Mouse (Mus musculus): ENCODE measurements at regions not wholly inside any gene's neighbourhood (a gene's known extent, or its start where the extent isn't known, plus 50 kb on each side); places are given as distances from the start of the nearest gene placed in this dataset.

GRCm38 (mm10) chr7:138758386-138758785 lies 87.5 kb upstream of the Ppp2r2d start:
- TF ChIP-seq CTCF (IDR thresholded peaks at IDR 0.05): no peak
- H3K9ac ChIP-seq (replicated peaks; ENCODE audit: low read length, poor library complexity, severe bottlenecking): no peak overlapping the region
- H3K36me3 ChIP-seq (ENCODE audit: insufficient read depth, low read length): no peaks in the 10 kb centered on the region
- H3K4me2 ChIP-seq (ENCODE audit: low read depth, low read length, poor library complexity, severe bottlenecking): no peak overlapping the region
- H3K4me1 ChIP-seq (ENCODE audit: insufficient read depth, low read length): no peaks in the 10 kb centered on the region
- 68% methylated on average over 1 of the region's 1 CpGs for WGBS
- no peak overlapping the region for H3K4me3 ChIP-seq (ENCODE audit: low read depth, low read length)
- DNase-seq (ENCODE audit: low spot score) (no peak), ATAC-seq (ENCODE audit: low FRiP score) (no peak)
- no peaks in the 10 kb centered on the region for H3K9me3 ChIP-seq (ENCODE audit: low read length)
- no peak overlapping the region for H3K27ac ChIP-seq (ENCODE audit: low read depth, low read length)
- H3K27me3 ChIP-seq (ENCODE audit: insufficient read depth, low read length): no peaks in the 10 kb centered on the region

- Histone ChIP-seq H3K4me3 (ENCODE audit: low read depth, low read length) (no peak overlapping the region), H3K9me3 (ENCODE audit: low read length) (no peaks in the 10 kb centered on the region), H3K27me3 (ENCODE audit: insufficient read depth, low read length) (no peaks in the 10 kb centered on the region), H3K9ac (replicated peaks; ENCODE audit: low read length, poor library complexity, severe bottlenecking) (no peak overlapping the region), H3K36me3 (ENCODE audit: insufficient read depth, low read length) (no peaks in the 10 kb centered on the region), H3K4me2 (ENCODE audit: low read depth, low read length, poor library complexity, severe bottlenecking) (no peak overlapping the region), H3K4me1 (ENCODE audit: insufficient read depth, low read length) (no peaks in the 10 kb centered on the region), H3K27ac (ENCODE audit: low read depth, low read length) (no peak overlapping the region)
- DNase-seq (ENCODE audit: low spot score) (no peak), ATAC-seq (ENCODE audit: low FRiP score) (no peak)
- 72% methylated on average over 2 of the region's 2 CpGs for WGBS
- no peak for TF ChIP-seq CTCF (IDR thresholded peaks at IDR 0.05)
Observed at GRCm38 (mm10) chr7:138748442-138748841, 97.4 kb upstream of the Ppp2r2d start.

GRCm38 (mm10) chr7:138746616-138747015 lies 99.3 kb upstream of the Ppp2r2d start:
- DNase-seq (ENCODE audit: low spot score) (no peak), ATAC-seq (ENCODE audit: low FRiP score) (no peak)
- H3K4me3 ChIP-seq (ENCODE audit: low read depth, low read length): no peak overlapping the region
- WGBS: 46% methylated on average over 8 of the region's 8 CpGs
- H3K9ac ChIP-seq (replicated peaks; ENCODE audit: low read length, poor library complexity, severe bottlenecking): no peak overlapping the region
- no peaks in the 10 kb centered on the region for H3K9me3 ChIP-seq (ENCODE audit: low read length)
- no peaks in the 10 kb centered on the region for H3K4me1 ChIP-seq (ENCODE audit: insufficient read depth, low read length)
- H3K27ac ChIP-seq (ENCODE audit: low read depth, low read length): no peak overlapping the region
- H3K36me3 ChIP-seq (ENCODE audit: insufficient read depth, low read length): no peaks in the 10 kb centered on the region
- no peaks in the 10 kb centered on the region for H3K27me3 ChIP-seq (ENCODE audit: insufficient read depth, low read length)
- no peak for TF ChIP-seq CTCF (IDR thresholded peaks at IDR 0.05)
- no peak overlapping the region for H3K4me2 ChIP-seq (ENCODE audit: low read depth, low read length, poor library complexity, severe bottlenecking)

GRCm38 (mm10) chr7:138742516-138742845 lies 103.4 kb upstream of the Ppp2r2d start:
- ATAC-seq (ENCODE audit: low FRiP score): no peak
- Histone ChIP-seq H3K27me3 (ENCODE audit: insufficient read depth, low read length) (no peaks in the 10 kb centered on the region), H3K4me1 (ENCODE audit: insufficient read depth, low read length) (no peaks in the 10 kb centered on the region), H3K36me3 (ENCODE audit: insufficient read depth, low read length) (no peaks in the 10 kb centered on the region), H3K4me2 (ENCODE audit: low read depth, low read length, poor library complexity, severe bottlenecking) (no peak overlapping the region), H3K27ac (ENCODE audit: low read depth, low read length) (no peak overlapping the region), H3K4me3 (ENCODE audit: low read depth, low read length) (no peak overlapping the region), H3K9ac (replicated peaks; ENCODE audit: low read length, poor library complexity, severe bottlenecking) (no peak overlapping the region), H3K9me3 (ENCODE audit: low read length) (no peaks in the 10 kb centered on the region)
- WGBS: 71% methylated on average over 4 of the region's 4 CpGs
- DNase-seq (ENCODE audit: low spot score): no peak
- TF ChIP-seq CTCF (IDR thresholded peaks at IDR 0.05): no peak

- peak; percentile 67 for DNase-seq (ENCODE audit: low spot score)
- Histone ChIP-seq H3K36me3 (ENCODE audit: insufficient read depth, low read length) (no peaks in the 10 kb centered on the region), H3K27me3 (ENCODE audit: insufficient read depth, low read length) (no peaks in the 10 kb centered on the region), H3K27ac (ENCODE audit: low read depth, low read length) (no peak overlapping the region), H3K4me1 (ENCODE audit: insufficient read depth, low read length) (no peaks in the 10 kb centered on the region), H3K9me3 (ENCODE audit: low read length) (no peaks in the 10 kb centered on the region), H3K4me2 (ENCODE audit: low read depth, low read length, poor library complexity, severe bottlenecking) (no peak overlapping the region), H3K9ac (replicated peaks; ENCODE audit: low read length, poor library complexity, severe bottlenecking) (no peak overlapping the region), H3K4me3 (ENCODE audit: low read depth, low read length) (no peak overlapping the region)
- WGBS: 56% methylated on average over 7 of the region's 7 CpGs
- ATAC-seq (ENCODE audit: low FRiP score): no peak
- no peak for TF ChIP-seq CTCF (IDR thresholded peaks at IDR 0.05)
Observed at GRCm38 (mm10) chr7:138741816-138742515, 103.9 kb upstream of the Ppp2r2d start.

GRCm38 (mm10) chr7:138734254-138734653 lies 111.6 kb upstream of the Ppp2r2d start:
- DNase-seq (ENCODE audit: low spot score): peak; percentile 44
- H3K36me3 ChIP-seq (ENCODE audit: insufficient read depth, low read length): no peaks in the 10 kb centered on the region
- 45% methylated on average over 4 of the region's 4 CpGs for whole genome bisulfite sequencing
- ATAC-seq (ENCODE audit: low FRiP score): no peak
- TF ChIP-seq CTCF (IDR thresholded peaks at IDR 0.05): peak; percentile 68
- no peak overlapping the region for H3K4me3 ChIP-seq (ENCODE audit: low read depth, low read length)
- H3K4me2 ChIP-seq (ENCODE audit: low read depth, low read length, poor library complexity, severe bottlenecking): no peak overlapping the region
- H3K27ac ChIP-seq (ENCODE audit: low read depth, low read length): no peak overlapping the region
- no peaks in the 10 kb centered on the region for H3K27me3 ChIP-seq (ENCODE audit: insufficient read depth, low read length)
- H3K9me3 ChIP-seq (ENCODE audit: low read length): no peaks in the 10 kb centered on the region
- no peaks in the 10 kb centered on the region for H3K4me1 ChIP-seq (ENCODE audit: insufficient read depth, low read length)
- H3K9ac ChIP-seq (replicated peaks; ENCODE audit: low read length, poor library complexity, severe bottlenecking): no peak overlapping the region

Measured in midbrain, postnatal 0 days (tissue).